Comparison of ENCODE assay signal across 11 mouse cellular contexts in genomic region chr17:86367676-86368075, GRCm38 (mm10).
DNase-seq lines count a peak whose midpoint lies in the region; ATAC-seq and TF ChIP-seq lines count a peak whose summit lies in the region.
"Had no signal": no experiment of that assay in that cellular context is flagged by ENCODE, and none has a peak within 500 bp of the region (broad histone marks: within the 10 kb centered on the region; RNA-seq: fewer than 3 reads in every experiment).

No protein-coding gene starts in this region.

- no peak for TF ChIP-seq CTCF in forebrain, postnatal 0 days (IDR thresholded peaks at IDR 0.05; ENCODE audit: low read depth)

- DNase-seq in forebrain, postnatal 0 days: no peak
- no peak for DNase-seq in hindbrain, embryonic 11.5 days (ENCODE audit: low spot score)
- DNase-seq in neural tube, embryonic 10.5 days (ENCODE audit: extremely low spot score, low spot score): no peak
- DNase-seq in adrenal gland, postnatal 10 days: no peak
- no peak for DNase-seq in thymus, postnatal 0 days (ENCODE audit: low spot score)
- DNase-seq: lung, adult 18-20 months had no signal

- peaks cover 27% of the 10 kb centered on the region for H3K4me1 ChIP-seq in forebrain, embryonic 15.5 days
- H3K4me1 ChIP-seq in forebrain, postnatal 0 days (ENCODE audit: insufficient read depth): peaks cover 20% of the 10 kb centered on the region
- H3K4me1 ChIP-seq in hindbrain, embryonic 13.5 days (replicated peaks): peaks cover 35% of the 10 kb centered on the region
- H3K4me1 ChIP-seq in hindbrain, embryonic 11.5 days (replicated peaks; ENCODE audit: control insufficient read depth, insufficient read depth, low read length): no peaks in the 10 kb centered on the region
- H3K4me1 ChIP-seq in neural tube, embryonic 13.5 days (replicated peaks): peaks cover 51% of the 10 kb centered on the region

- H3K4me3 ChIP-seq in forebrain, embryonic 15.5 days: no peak overlapping the region
- no peak overlapping the region for H3K4me3 ChIP-seq in forebrain, postnatal 0 days (ENCODE audit: low read depth, low read length)
- H3K4me3 ChIP-seq in hindbrain, embryonic 13.5 days: no peak overlapping the region
- no peak overlapping the region for H3K4me3 ChIP-seq in hindbrain, embryonic 11.5 days (ENCODE audit: low read depth, low read length)
- H3K4me3 ChIP-seq in neural tube, embryonic 13.5 days: no peak overlapping the region
- H3K4me3 ChIP-seq: forebrain, embryonic 10.5 days; limb, embryonic 15.5 days had no signal

- no peak overlapping the region for H3K9ac ChIP-seq in forebrain, embryonic 15.5 days (replicated peaks)
- no peak overlapping the region for H3K9ac ChIP-seq in forebrain, postnatal 0 days
- H3K9ac ChIP-seq in hindbrain, embryonic 13.5 days: no peak overlapping the region
- H3K9ac ChIP-seq in hindbrain, embryonic 11.5 days (ENCODE audit: low read depth, low read length): no peak overlapping the region
- no peak overlapping the region for H3K9ac ChIP-seq in neural tube, embryonic 13.5 days
- H3K9ac ChIP-seq: limb, embryonic 15.5 days had no signal

- no peaks in the 10 kb centered on the region for H3K36me3 ChIP-seq in forebrain, embryonic 15.5 days
- no peaks in the 10 kb centered on the region for H3K36me3 ChIP-seq in forebrain, postnatal 0 days (ENCODE audit: insufficient read depth)
- no peaks in the 10 kb centered on the region for H3K36me3 ChIP-seq in hindbrain, embryonic 13.5 days
- no peaks in the 10 kb centered on the region for H3K36me3 ChIP-seq in hindbrain, embryonic 11.5 days (ENCODE audit: control insufficient read depth, insufficient read depth, low read length)
- H3K36me3 ChIP-seq in neural tube, embryonic 13.5 days: no peaks in the 10 kb centered on the region
- H3K36me3 ChIP-seq: forebrain, embryonic 10.5 days; limb, embryonic 15.5 days had no signal

- no peak for ATAC-seq in forebrain, embryonic 15.5 days (replicated peaks)
- no peak for ATAC-seq in forebrain, postnatal 0 days
- no peak for ATAC-seq in hindbrain, embryonic 13.5 days (ENCODE audit: low FRiP score)
- ATAC-seq in hindbrain, embryonic 11.5 days (ENCODE audit: low FRiP score): no peak
- ATAC-seq in neural tube, embryonic 13.5 days (ENCODE audit: low read depth): no peak

- no peak overlapping the region for H3K4me2 ChIP-seq in forebrain, embryonic 15.5 days (replicated peaks)
- no peak overlapping the region for H3K4me2 ChIP-seq in forebrain, postnatal 0 days (ENCODE audit: low read depth)
- no peak overlapping the region for H3K4me2 ChIP-seq in hindbrain, embryonic 13.5 days
- H3K4me2 ChIP-seq in hindbrain, embryonic 11.5 days (replicated peaks; ENCODE audit: low read depth, low read length): no peak overlapping the region
- H3K4me2 ChIP-seq in neural tube, embryonic 13.5 days: no peak overlapping the region
- H3K4me2 ChIP-seq: limb, embryonic 15.5 days had no signal

- H3K27ac ChIP-seq in forebrain, embryonic 15.5 days (replicated peaks): peak overlapping the region; percentile 74
- H3K27ac ChIP-seq in forebrain, postnatal 0 days (ENCODE audit: low read depth, low read length): no peak overlapping the region
- H3K27ac ChIP-seq in hindbrain, embryonic 13.5 days: peak overlapping the region; percentile 40; the same call in 1 of the 2 replicates
- no peak overlapping the region for H3K27ac ChIP-seq in hindbrain, embryonic 11.5 days (ENCODE audit: low read depth, low read length)
- peak overlapping the region; percentile 52 for H3K27ac ChIP-seq in neural tube, embryonic 13.5 days (replicated peaks)
- H3K27ac ChIP-seq: forebrain, embryonic 10.5 days; limb, embryonic 15.5 days had no signal

- H3K9me3 ChIP-seq in forebrain, embryonic 15.5 days: no peaks in the 10 kb centered on the region
- no peaks in the 10 kb centered on the region for H3K9me3 ChIP-seq in forebrain, postnatal 0 days (ENCODE audit: low read length)
- no peaks in the 10 kb centered on the region for H3K9me3 ChIP-seq in hindbrain, embryonic 13.5 days
- H3K9me3 ChIP-seq in hindbrain, embryonic 11.5 days (ENCODE audit: control insufficient read depth, low read length): no peaks in the 10 kb centered on the region
- H3K9me3 ChIP-seq in neural tube, embryonic 13.5 days: no peaks in the 10 kb centered on the region
- H3K9me3 ChIP-seq: forebrain, embryonic 10.5 days; limb, embryonic 15.5 days had no signal

- 65% methylated on average over 7 of the region's 7 CpGs for WGBS in forebrain, embryonic 15.5 days
- WGBS in forebrain, postnatal 0 days: 56% methylated on average over 7 of the region's 7 CpGs
- 38% methylated on average over 7 of the region's 7 CpGs for WGBS in hindbrain, embryonic 13.5 days
- 52% methylated on average over 7 of the region's 7 CpGs for WGBS in hindbrain, embryonic 11.5 days
- WGBS in neural tube, embryonic 13.5 days: 49% methylated on average over 7 of the region's 7 CpGs

- H3K27me3 ChIP-seq in forebrain, embryonic 15.5 days: no peaks in the 10 kb centered on the region
- no peaks in the 10 kb centered on the region for H3K27me3 ChIP-seq in forebrain, postnatal 0 days (ENCODE audit: insufficient read depth, low read length)
- H3K27me3 ChIP-seq in hindbrain, embryonic 13.5 days: no peaks in the 10 kb centered on the region
- H3K27me3 ChIP-seq in hindbrain, embryonic 11.5 days (ENCODE audit: control insufficient read depth, insufficient read depth, low read length): no peaks in the 10 kb centered on the region
- H3K27me3 ChIP-seq in neural tube, embryonic 13.5 days: no peaks in the 10 kb centered on the region
- H3K27me3 ChIP-seq: limb, embryonic 15.5 days had no signal

Comparison
In these comparisons a context has a peak if more than half of its experiments do, and no peak if none do; other contexts are left out.
1. H3K27ac ChIP-seq: peak in forebrain, embryonic 15.5 days (single experiment), hindbrain, embryonic 13.5 days (single experiment) and neural tube, embryonic 13.5 days (single experiment); none in forebrain, postnatal 0 days (single experiment) and hindbrain, embryonic 11.5 days (single experiment).